Mouse (Mus musculus) hindbrain, embryonic 11.5 days (tissue): ENCODE results near the gene Emc1. TPM values are rescaled to one million over a fixed set of nuclear protein-coding genes. Genes with fewer than 3 reads are reported as not detected.
A peak's percentile ranks its signal among the peaks of the same experiment; 100 is the strongest.

ENCODE experiments used
- ATAC-seq: fragments of 200-750 bp; cut with Nextera tagmentation; 2 replicates; pipeline ENCODE4 v1.8.0; 2017; ENCODE audit warnings: mild to moderate bottlenecking, moderate TSS enrichment, moderate library complexity; ENCODE audit not compliant: low FRiP score
- DNase-seq: peaks from one replicate; pipeline ENCODE4 v3.0.0-alpha.2; 2015; ENCODE audit warnings: low spot score
- H3K27ac ChIP-seq: fragments of 300-500 bp; sonication (generic); 2 replicates; pipeline ENCODE4 v1.5.1; 2014; ENCODE audit warnings: mild to moderate bottlenecking, low read depth, low read length
- H3K27me3 ChIP-seq: fragments of 300-500 bp; sonication (generic); 2 replicates; pipeline ENCODE4 v1.6.1; 2014; ENCODE audit warnings: mild to moderate bottlenecking, low read length, moderate library complexity, mixed read lengths; ENCODE audit not compliant: control insufficient read depth, insufficient read depth
- H3K36me3 ChIP-seq: fragments of 300-500 bp; sonication (generic); 2 replicates; pipeline ENCODE4 v1.6.1; 2014; ENCODE audit warnings: mild to moderate bottlenecking, low read length, moderate library complexity, mixed read lengths; ENCODE audit not compliant: control insufficient read depth, insufficient read depth
- H3K4me1 ChIP-seq: fragments of 300-500 bp; sonication (generic); replicated peaks from 2 replicates; pipeline ENCODE4 v1.6.1; 2014; ENCODE audit warnings: low read length, mixed read lengths; ENCODE audit not compliant: control insufficient read depth, insufficient read depth
- H3K4me2 ChIP-seq: fragments of 300-500 bp; sonication (generic); replicated peaks from 2 replicates; pipeline ENCODE4 v1.6.1; 2014; ENCODE audit warnings: mild to moderate bottlenecking, low read depth, low read length
- H3K4me3 ChIP-seq: fragments of 300-500 bp; sonication (generic); 2 replicates; pipeline ENCODE4 v1.5.1; 2014; ENCODE audit warnings: low read depth, low read length
- H3K9ac ChIP-seq: fragments of 300-500 bp; sonication (generic); 2 replicates; pipeline ENCODE4 v1.6.1; 2014; ENCODE audit warnings: low read depth, low read length
- H3K9me3 ChIP-seq: fragments of 300-500 bp; sonication (generic); 2 replicates; pipeline ENCODE4 v1.6.1; 2016; ENCODE audit warnings: low read length; ENCODE audit not compliant: control insufficient read depth
- WGBS: fragments of 180-500 bp; shearing (Covaris S2); extraction: QIAGEN DNeasy Blood & Tissue Kit; methylation state at CpG from one replicate; pipeline ENCODE4 v1.1.7; 2014; 5-methylcytosine and 5-hydroxymethylcytosine counted together
- polyA plus RNA-seq: library from polyadenylated mRNA; unstranded; fragments of >200 nt; fragmentation: Nextera tagmentation; extraction: Ambion mirVana; gene quantifications from 2 replicates; pipeline ENCODE4 v1.2.1, GENCODE M21; 2014

Gene Emc1
- polyA plus RNA-seq, 1 experiment from 2014 or later: 23.5 TPM

GRCm38 (mm10) chr4:139341556-139342233 lies 10.7 kb upstream of the Emc1 start:
- DNase-seq: no peak
- WGBS: 81% methylated on average over 7 of the region's 7 CpGs
- Histone ChIP-seq H3K4me2 (no peak overlapping the region), H3K4me1 (no peaks in the 10 kb centered on the region), H3K27ac (no peak overlapping the region), H3K36me3 (0 out of 2 replicates have a peak, but pooled peaks cover under 1% of the 10 kb centered on the region), H3K4me3 (no peak overlapping the region), H3K9ac (no peak overlapping the region), H3K9me3 (no peaks in the 10 kb centered on the region), H3K27me3 (no peaks in the 10 kb centered on the region; the same call in 1 of the 2 replicates)
- no peak for ATAC-seq

GRCm38 (mm10) chr4:139343718-139344117 lies 8.7 kb upstream of the Emc1 start:
- Histone ChIP-seq H3K4me2 (no peak overlapping the region), H3K36me3 (0 out of 2 replicates have a peak, but pooled peaks cover 4% of the 10 kb centered on the region), H3K9me3 (no peaks in the 10 kb centered on the region), H3K27ac (no peak overlapping the region), H3K9ac (no peak overlapping the region), H3K27me3 (no peaks in the 10 kb centered on the region), H3K4me1 (no peaks in the 10 kb centered on the region), H3K4me3 (no peak overlapping the region)
- no peak for DNase-seq
- ATAC-seq: no peak
- WGBS: 82% methylated on average over 5 of the region's 5 CpGs

GRCm38 (mm10) chr4:139345416-139346019 lies 6.9 kb upstream of the Emc1 start:
- DNase-seq (no peak), ATAC-seq (no peak)
- Histone ChIP-seq H3K4me1 (no peaks in the 10 kb centered on the region), H3K9ac (no peak overlapping the region), H3K9me3 (no peaks in the 10 kb centered on the region), H3K4me3 (no peak overlapping the region), H3K27me3 (no peaks in the 10 kb centered on the region), H3K27ac (no peak overlapping the region), H3K4me2 (no peak overlapping the region), H3K36me3 (peaks cover 10% of the 10 kb centered on the region; the same call in 1 of the 2 replicates)
- WGBS: 73% methylated on average over 23 of the region's 23 CpGs

GRCm38 (mm10) chr4:139352832-139353231 lies 445 bp downstream of the Emc1 start:
- peak; percentile 39; the same call in 1 of the 2 replicates for ATAC-seq
- H3K4me3 ChIP-seq: peak overlapping the region; percentile 65
- H3K9me3 ChIP-seq: no peaks in the 10 kb centered on the region
- H3K36me3 ChIP-seq: peaks cover 9% of the 10 kb centered on the region; the same call in 1 of the 2 replicates
- peak overlapping the region; percentile 96 for H3K9ac ChIP-seq
- DNase-seq: no peak
- WGBS: under 1% methylated on average over 7 of the region's 7 CpGs
- H3K4me1 ChIP-seq: peaks cover 6% of the 10 kb centered on the region
- peak overlapping the region; percentile 85 for H3K4me2 ChIP-seq
- H3K27me3 ChIP-seq: no peaks in the 10 kb centered on the region
- H3K27ac ChIP-seq: peak overlapping the region; percentile 97; the same call in 1 of the 2 replicates

- 89% methylated on average over 3 of the region's 3 CpGs for WGBS
- no peak overlapping the region for H3K4me3 ChIP-seq
- ATAC-seq (no peak), DNase-seq (no peak)
- no peaks in the 10 kb centered on the region for H3K4me1 ChIP-seq
- H3K9me3 ChIP-seq: no peaks in the 10 kb centered on the region
- no peak overlapping the region for H3K27ac ChIP-seq
- peaks cover 7% of the 10 kb centered on the region; the same call in 1 of the 2 replicates for H3K36me3 ChIP-seq
- H3K4me2 ChIP-seq: no peak overlapping the region
- H3K9ac ChIP-seq: no peak overlapping the region
- H3K27me3 ChIP-seq: no peaks in the 10 kb centered on the region
These were observed 4.8 kb downstream of the Emc1 start for GRCm38 (mm10) chr4:139357211-139357610.

- H3K9me3 ChIP-seq: no peaks in the 10 kb centered on the region
- H3K36me3 ChIP-seq: peaks cover 11% of the 10 kb centered on the region; the same call in 1 of the 2 replicates
- WGBS: 94% methylated on average over 11 of the region's 11 CpGs
These were observed 8.6 kb downstream of the Emc1 start for GRCm38 (mm10) chr4:139360761-139361548.

GRCm38 (mm10) chr4:139367336-139367735 lies 14.9 kb downstream of the Emc1 start:
- WGBS: 96% methylated on average over 3 of the region's 3 CpGs
- H3K9ac ChIP-seq: no peak overlapping the region
- DNase-seq (no peak), ATAC-seq (no peak)
- no peaks in the 10 kb centered on the region for H3K4me1 ChIP-seq
- no peak overlapping the region for H3K4me3 ChIP-seq
- no peaks in the 10 kb centered on the region for H3K27me3 ChIP-seq
- no peak overlapping the region for H3K4me2 ChIP-seq
- no peak overlapping the region for H3K27ac ChIP-seq
- peaks cover 13% of the 10 kb centered on the region; the same call in 1 of the 2 replicates for H3K36me3 ChIP-seq
- no peaks in the 10 kb centered on the region for H3K9me3 ChIP-seq

More at GRCm38 (mm10) chr4:139360761-139361548, 8.6 kb downstream of the Emc1 start:
- Histone ChIP-seq H3K4me1 (no peaks in the 10 kb centered on the region), H3K9ac (no peak overlapping the region), H3K4me3 (no peak overlapping the region), H3K27me3 (no peaks in the 10 kb centered on the region), H3K27ac (no peak overlapping the region), H3K4me2 (no peak overlapping the region)
- DNase-seq: no peak
- ATAC-seq: no peak

- Histone ChIP-seq H3K4me1 (no peaks in the 10 kb centered on the region), H3K27ac (no peak overlapping the region), H3K27me3 (no peaks in the 10 kb centered on the region), H3K9me3 (no peaks in the 10 kb centered on the region), H3K4me2 (no peak overlapping the region), H3K36me3 (peaks cover 13% of the 10 kb centered on the region; the same call in 1 of the 2 replicates), H3K9ac (no peak overlapping the region), H3K4me3 (no peak overlapping the region)
- 95% methylated on average over 5 of the region's 5 CpGs for WGBS
- DNase-seq (no peak), ATAC-seq (no peak)
These were observed 15.7 kb downstream of the Emc1 start for GRCm38 (mm10) chr4:139368038-139368437.
